Mouse (Mus musculus): Measurements from ENCODE around the gene Slc22a12. TPM values are rescaled to one million over a fixed set of nuclear protein-coding genes. Genes with fewer than 3 reads are reported as not detected.

Slc22a12 gene
- polyA plus RNA-seq, 1 experiment: 1.0 TPM

GRCm38 (mm10) chr19:6543035-6543383 lies 177 bp upstream of the Slc22a12 start:
- Histone ChIP-seq H3K4me1 (ENCODE audit: control insufficient read depth, insufficient read depth, insufficient read length) (peaks cover 28% of the 10 kb centered on the region; the same call in 1 of the 2 replicates), H3K27ac (ENCODE audit: insufficient read depth, low read length) (no peak overlapping the region), H3K4me3 (ENCODE audit: extremely low read depth, insufficient read depth, insufficient read length) (no peak overlapping the region), H3K27me3 (ENCODE audit: control insufficient read depth, insufficient read depth, low read length) (no peaks in the 10 kb centered on the region), H3K36me3 (ENCODE audit: control insufficient read depth, insufficient read depth, low read length) (no peaks in the 10 kb centered on the region)
- 96% methylated on average over 6 of the region's 6 CpGs for WGBS
- TF ChIP-seq CTCF (IDR thresholded peaks at IDR 0.05; ENCODE audit: extremely low read depth, insufficient read depth, insufficient read length, insufficient replicate concordance) (no peak), POLR2A (IDR thresholded peaks at IDR 0.05; ENCODE audit: low read depth, low read length) (no peak)
- DNase-seq (ENCODE audit: low read depth in 1 of 2, low spot score in 2 of 2): no peak

DNA sequence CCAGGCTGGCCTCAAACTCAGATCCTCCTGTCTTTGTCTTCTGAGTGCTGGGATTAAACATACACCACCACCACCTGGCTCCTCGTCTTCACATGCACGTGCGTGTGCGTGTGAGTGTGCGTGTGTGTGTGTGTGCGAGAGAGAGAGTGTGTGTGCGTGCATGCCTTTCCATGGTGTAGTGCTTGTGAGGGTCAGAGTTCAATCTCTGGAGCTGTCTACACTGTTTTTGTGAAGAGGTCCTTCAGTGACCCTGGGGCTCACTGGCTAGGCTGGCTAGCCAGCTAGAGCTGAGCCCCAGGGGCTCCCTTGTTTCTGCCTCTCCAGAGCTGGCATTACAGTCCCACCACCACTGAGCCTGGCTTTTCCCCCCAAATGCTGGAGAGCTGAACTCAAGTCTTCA lies 1.3 kb downstream of the Slc22a12 start:
- H3K27ac ChIP-seq (ENCODE audit: insufficient read depth, low read length): no peak overlapping the region
- TF ChIP-seq POLR2A (IDR thresholded peaks at IDR 0.05; ENCODE audit: low read depth, low read length) (no peak), CTCF (IDR thresholded peaks at IDR 0.05; ENCODE audit: extremely low read depth, insufficient read depth, insufficient read length, insufficient replicate concordance) (no peak)
- H3K27me3 ChIP-seq (ENCODE audit: control insufficient read depth, insufficient read depth, low read length): no peaks in the 10 kb centered on the region
- 79% methylated on average over 7 of the region's 7 CpGs for WGBS
- no peak for DNase-seq (ENCODE audit: low read depth in 1 of 2, low spot score in 2 of 2)
- no peak overlapping the region for H3K4me3 ChIP-seq (ENCODE audit: extremely low read depth, insufficient read depth, insufficient read length)
- peaks cover 35% of the 10 kb centered on the region; the same call in 1 of the 2 replicates for H3K4me1 ChIP-seq (ENCODE audit: control insufficient read depth, insufficient read depth, insufficient read length)
- no peaks in the 10 kb centered on the region for H3K36me3 ChIP-seq (ENCODE audit: control insufficient read depth, insufficient read depth, low read length)

DNA sequence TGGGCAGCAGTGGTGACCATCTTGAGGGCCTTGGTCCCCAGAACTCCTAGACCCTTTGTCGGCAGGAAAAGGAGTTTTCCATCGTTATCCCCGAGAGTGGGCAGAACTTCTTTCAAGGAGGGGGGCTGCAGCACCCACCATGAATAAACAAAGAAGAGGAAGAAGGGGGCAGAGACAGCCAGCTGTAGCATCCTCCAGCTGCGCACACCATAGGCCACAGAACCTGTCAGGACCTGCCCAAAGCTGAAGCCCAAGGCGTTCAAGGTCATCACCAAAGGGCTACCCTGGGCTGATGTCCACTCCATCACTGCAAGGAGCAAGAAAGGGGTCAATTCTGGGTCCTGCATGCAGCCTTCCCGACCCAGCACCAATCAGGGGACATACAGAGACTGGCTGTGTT lies 2.6 kb downstream of the Slc22a12 start:
- Histone ChIP-seq H3K27ac (ENCODE audit: insufficient read depth, low read length) (peak overlapping the region; percentile 66), H3K4me3 (ENCODE audit: extremely low read depth, insufficient read depth, insufficient read length) (no peak overlapping the region), H3K4me1 (ENCODE audit: control insufficient read depth, insufficient read depth, insufficient read length) (peaks cover 41% of the 10 kb centered on the region; the same call in 1 of the 2 replicates), H3K27me3 (ENCODE audit: control insufficient read depth, insufficient read depth, low read length) (no peaks in the 10 kb centered on the region), H3K36me3 (ENCODE audit: control insufficient read depth, insufficient read depth, low read length) (no peaks in the 10 kb centered on the region)
- no peak for DNase-seq (ENCODE audit: low read depth in 1 of 2, low spot score in 2 of 2)
- 49% methylated on average over 6 of the region's 6 CpGs for WGBS
- TF ChIP-seq CTCF (IDR thresholded peaks at IDR 0.05; ENCODE audit: extremely low read depth, insufficient read depth, insufficient read length, insufficient replicate concordance) (no peak), POLR2A (IDR thresholded peaks at IDR 0.05; ENCODE audit: low read depth, low read length) (no peak)

DNA sequence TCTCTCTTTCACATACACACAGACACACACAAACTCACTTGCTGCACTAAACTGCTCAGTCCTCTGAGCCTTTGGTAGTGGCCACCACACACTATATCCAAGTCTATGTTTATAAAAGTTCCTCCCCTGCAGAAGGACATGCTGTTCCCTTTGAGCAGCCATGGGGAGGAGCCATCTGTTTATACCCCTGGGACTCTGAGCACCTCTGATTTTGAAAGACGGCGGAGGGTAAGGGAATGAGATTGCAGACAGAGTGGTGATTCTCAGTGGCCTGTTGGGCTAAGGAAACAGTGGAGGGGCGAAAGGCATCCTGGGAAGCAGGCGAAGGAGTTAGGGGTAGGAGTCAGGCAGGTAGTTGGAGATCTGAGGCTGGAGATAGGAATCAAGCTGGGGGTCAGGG lies 3.2 kb downstream of the Slc22a12 start:
- no peak for TF ChIP-seq POLR2A (IDR thresholded peaks at IDR 0.05; ENCODE audit: low read depth, low read length)
- TF ChIP-seq CTCF (IDR thresholded peaks at IDR 0.05; ENCODE audit: extremely low read depth, insufficient read depth, insufficient read length, insufficient replicate concordance): no peak
- 73% methylated on average over 4 of the region's 4 CpGs for WGBS
- no peak overlapping the region for H3K4me3 ChIP-seq (ENCODE audit: extremely low read depth, insufficient read depth, insufficient read length)
- H3K4me1 ChIP-seq (ENCODE audit: control insufficient read depth, insufficient read depth, insufficient read length): peaks cover 41% of the 10 kb centered on the region; the same call in 1 of the 2 replicates
- H3K36me3 ChIP-seq (ENCODE audit: control insufficient read depth, insufficient read depth, low read length): no peaks in the 10 kb centered on the region
- no peak for DNase-seq (ENCODE audit: low read depth in 1 of 2, low spot score in 2 of 2)
- no peaks in the 10 kb centered on the region for H3K27me3 ChIP-seq (ENCODE audit: control insufficient read depth, insufficient read depth, low read length)
- H3K27ac ChIP-seq (ENCODE audit: insufficient read depth, low read length): no peak overlapping the region; the same call in 1 of the 2 replicates

DNA sequence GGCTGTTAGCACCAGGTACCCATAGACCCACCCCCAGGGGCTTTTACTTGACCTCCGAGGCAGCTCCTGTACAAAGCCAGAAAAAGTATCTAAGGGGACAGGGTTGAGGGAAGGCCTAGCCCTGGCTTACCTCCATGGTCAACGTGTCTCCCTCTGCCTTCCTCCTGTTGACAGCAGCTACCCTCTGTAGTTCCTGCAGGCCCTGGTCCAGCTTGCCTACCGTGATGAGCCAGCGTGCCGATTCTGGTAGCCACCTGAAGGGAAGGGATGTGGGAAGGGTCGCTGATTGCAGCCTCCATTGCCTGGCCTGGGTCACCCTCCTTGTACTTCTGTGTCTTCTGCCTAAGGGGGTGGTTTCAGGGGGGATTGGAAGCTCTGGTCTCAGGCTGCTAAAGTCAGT lies 4.3 kb downstream of the Slc22a12 start:
- H3K27ac ChIP-seq (ENCODE audit: insufficient read depth, low read length): no peak overlapping the region
- TF ChIP-seq POLR2A (IDR thresholded peaks at IDR 0.05; ENCODE audit: low read depth, low read length) (no peak), CTCF (IDR thresholded peaks at IDR 0.05; ENCODE audit: extremely low read depth, insufficient read depth, insufficient read length, insufficient replicate concordance) (no peak)
- DNase-seq (ENCODE audit: low read depth in 1 of 2, low spot score in 2 of 2): no peak
- no peak overlapping the region for H3K4me3 ChIP-seq (ENCODE audit: extremely low read depth, insufficient read depth, insufficient read length)
- H3K27me3 ChIP-seq (ENCODE audit: control insufficient read depth, insufficient read depth, low read length): no peaks in the 10 kb centered on the region
- peaks cover 41% of the 10 kb centered on the region; the same call in 1 of the 2 replicates for H3K4me1 ChIP-seq (ENCODE audit: control insufficient read depth, insufficient read depth, insufficient read length)
- WGBS: 88% methylated on average over 6 of the region's 6 CpGs
- H3K36me3 ChIP-seq (ENCODE audit: control insufficient read depth, insufficient read depth, low read length): no peaks in the 10 kb centered on the region

- no peak for TF ChIP-seq POLR2A (IDR thresholded peaks at IDR 0.05; ENCODE audit: low read depth, low read length)
- no peak for TF ChIP-seq CTCF (IDR thresholded peaks at IDR 0.05; ENCODE audit: extremely low read depth, insufficient read depth, insufficient read length, insufficient replicate concordance)
- Histone ChIP-seq H3K4me3 (ENCODE audit: extremely low read depth, insufficient read depth, insufficient read length) (no peak overlapping the region), H3K27ac (ENCODE audit: insufficient read depth, low read length) (no peak overlapping the region), H3K36me3 (ENCODE audit: control insufficient read depth, insufficient read depth, low read length) (no peaks in the 10 kb centered on the region), H3K27me3 (ENCODE audit: control insufficient read depth, insufficient read depth, low read length) (peaks cover 3% of the 10 kb centered on the region), H3K4me1 (ENCODE audit: control insufficient read depth, insufficient read depth, insufficient read length) (peaks cover 38% of the 10 kb centered on the region; the same call in 1 of the 2 replicates)
- 87% methylated on average over 8 of the region's 8 CpGs for WGBS
- no peak for DNase-seq (ENCODE audit: low read depth in 1 of 2, low spot score in 2 of 2)
Measured at GRCm38 (mm10) chr19:6537526-6537925, 5.3 kb downstream of the Slc22a12 start.

DNA sequence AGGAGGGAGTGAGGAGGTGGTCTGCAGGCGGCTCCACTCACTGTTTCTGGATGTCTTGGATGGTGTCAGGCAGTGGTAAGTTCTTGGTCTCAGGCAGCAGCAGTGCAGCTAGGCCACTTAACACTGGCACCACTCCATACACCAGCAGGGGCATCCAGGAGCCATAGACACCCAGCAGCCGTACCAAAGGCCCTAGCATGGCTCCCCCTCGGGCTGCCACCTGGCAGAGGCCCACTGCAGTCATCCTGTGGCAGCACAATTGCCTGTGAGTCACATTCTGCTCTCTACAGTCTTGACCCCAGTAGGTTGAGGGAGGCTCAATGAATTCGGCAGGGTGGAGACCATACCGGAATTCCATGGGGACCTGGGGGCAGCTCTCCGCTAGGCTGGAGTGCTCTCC lies 6.1 kb downstream of the Slc22a12 start:
- 81% methylated on average over 6 of the region's 6 CpGs for WGBS
- no peak for DNase-seq (ENCODE audit: low read depth in 1 of 2, low spot score in 2 of 2)
- Histone ChIP-seq H3K27me3 (ENCODE audit: control insufficient read depth, insufficient read depth, low read length) (peaks cover 5% of the 10 kb centered on the region), H3K4me1 (ENCODE audit: control insufficient read depth, insufficient read depth, insufficient read length) (peaks cover 40% of the 10 kb centered on the region), H3K27ac (ENCODE audit: insufficient read depth, low read length) (no peak overlapping the region), H3K36me3 (ENCODE audit: control insufficient read depth, insufficient read depth, low read length) (no peaks in the 10 kb centered on the region), H3K4me3 (ENCODE audit: extremely low read depth, insufficient read depth, insufficient read length) (no peak overlapping the region)
- no peak for TF ChIP-seq POLR2A (IDR thresholded peaks at IDR 0.05; ENCODE audit: low read depth, low read length)
- TF ChIP-seq CTCF (IDR thresholded peaks at IDR 0.05; ENCODE audit: extremely low read depth, insufficient read depth, insufficient read length, insufficient replicate concordance): no peak
